Mouse (Mus musculus) splenic B cell, adult 2 months (primary cell): ENCODE results near the gene Bahcc1.

Experiments
- DNase-seq: peaks from one replicate; pipeline ENCODE4 v3.0.0-alpha.2; 2011; ENCODE audit warnings: low read depth, low spot score
- H3K27me3 ChIP-seq: 2 replicates; pipeline ENCODE4 v1.6.1; 2012; ENCODE audit warnings: mild to moderate bottlenecking, low read length, moderate library complexity, mixed read lengths; ENCODE audit not compliant: control insufficient read depth, poor library complexity, insufficient read depth, severe bottlenecking
- H3K36me3 ChIP-seq: 2 replicates; pipeline ENCODE4 v1.6.1; 2012; ENCODE audit warnings: mild to moderate bottlenecking, low read length, moderate library complexity, mixed read lengths; ENCODE audit not compliant: control insufficient read depth, poor library complexity, insufficient read depth, severe bottlenecking

The Bahcc1 gene

DNA sequence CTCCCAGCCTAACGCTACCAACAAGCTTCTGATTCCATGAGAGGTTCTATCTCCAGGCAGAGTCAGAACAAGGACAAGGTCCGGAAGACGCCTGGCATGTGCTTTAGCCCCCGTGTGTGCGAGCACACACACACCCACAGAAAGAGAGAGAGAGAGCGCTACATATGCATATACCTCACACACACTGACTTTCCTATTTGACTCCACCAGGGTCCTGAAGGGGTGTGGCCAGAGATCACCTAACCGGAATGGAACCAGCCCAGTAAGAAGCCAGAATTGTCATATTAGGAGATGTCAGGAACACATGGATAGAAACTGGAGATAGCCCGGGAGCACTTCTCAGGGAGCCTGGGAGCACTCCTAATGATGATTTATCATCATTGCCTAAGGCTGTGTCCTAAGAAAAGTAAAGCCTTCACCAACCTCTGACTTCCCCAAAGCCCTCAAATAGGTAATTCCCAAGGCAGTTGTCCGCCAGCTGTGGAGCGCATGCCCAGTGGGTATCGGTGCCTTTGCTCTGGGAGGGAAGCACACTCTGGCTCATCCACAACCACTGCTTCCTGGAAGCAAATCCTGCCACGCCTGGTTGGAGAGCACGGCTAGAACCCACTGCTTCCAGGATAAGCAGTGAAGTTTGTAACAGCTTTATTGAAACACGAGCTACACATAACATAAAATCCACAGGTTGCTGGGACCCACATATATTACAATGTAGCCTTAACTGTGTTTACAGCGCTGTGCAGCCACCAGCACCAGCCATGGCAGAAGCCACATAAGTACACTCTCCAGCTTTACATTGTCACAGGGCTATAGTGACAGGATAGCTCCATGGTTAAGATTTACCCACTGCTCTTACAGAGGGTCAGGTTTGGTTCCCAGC lies 75.9 kb downstream of the Bahcc1 start:
- DNase-seq, result no peak
- Histone ChIP-seq H3K36me3 (no peaks in the 10 kb centered on the region), H3K27me3 (no peaks in the 10 kb centered on the region; the same call in 1 of the 2 replicates)

DNA sequence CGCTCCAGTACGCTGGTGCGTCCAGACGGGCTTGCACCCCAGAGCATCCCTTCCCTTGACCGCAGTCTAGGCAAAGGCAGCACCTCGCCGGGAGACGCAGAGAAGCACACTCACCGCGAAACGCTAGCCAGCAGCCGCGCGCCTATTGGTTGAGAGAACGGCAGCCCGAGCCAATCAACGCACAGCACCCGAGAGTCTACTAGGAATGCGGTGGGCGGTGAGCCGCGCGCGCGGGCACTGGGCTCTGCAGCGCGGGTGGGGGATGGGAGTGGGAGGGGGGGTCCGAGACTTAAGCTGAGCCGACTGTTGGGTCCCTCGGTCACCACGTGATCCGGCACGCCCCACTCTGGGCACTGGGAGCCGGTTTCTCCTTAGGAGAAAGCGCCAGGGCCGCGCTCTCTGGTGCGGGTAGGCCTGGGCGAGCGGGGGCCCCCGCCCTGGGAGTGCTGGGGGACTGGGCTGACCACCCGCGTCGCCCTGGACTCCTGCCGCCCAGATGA lies 78.1 kb downstream of the Bahcc1 start:
- H3K27me3 ChIP-seq, result no peaks in the 10 kb centered on the region; the same call in 1 of the 2 replicates
- DNase-seq, result peak; percentile 45
- H3K36me3 ChIP-seq, result no peaks in the 10 kb centered on the region

DNA sequence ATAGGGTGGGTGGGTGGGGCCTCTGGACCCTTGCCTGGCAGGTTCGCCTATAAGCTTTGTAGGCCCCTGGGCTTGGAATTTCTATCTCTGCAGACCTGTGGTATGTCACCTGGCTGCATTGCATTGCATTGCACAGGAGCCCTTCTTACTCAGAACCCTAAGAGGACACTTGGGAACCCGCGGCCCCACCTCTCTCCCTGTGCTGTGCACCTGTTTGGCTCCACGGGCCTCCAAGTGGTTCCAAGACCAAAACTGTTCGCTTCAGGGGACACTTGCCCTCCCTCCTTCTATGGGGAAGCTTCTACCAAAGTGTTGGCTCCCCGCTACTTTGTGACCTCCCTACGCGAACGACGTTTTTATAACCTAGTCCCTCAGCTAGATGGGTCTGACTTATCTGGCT lies 78.8 kb downstream of the Bahcc1 start:
- Histone ChIP-seq H3K27me3 (no peaks in the 10 kb centered on the region; the same call in 1 of the 2 replicates), H3K36me3 (no peaks in the 10 kb centered on the region)
- DNase-seq, result no peak

DNA sequence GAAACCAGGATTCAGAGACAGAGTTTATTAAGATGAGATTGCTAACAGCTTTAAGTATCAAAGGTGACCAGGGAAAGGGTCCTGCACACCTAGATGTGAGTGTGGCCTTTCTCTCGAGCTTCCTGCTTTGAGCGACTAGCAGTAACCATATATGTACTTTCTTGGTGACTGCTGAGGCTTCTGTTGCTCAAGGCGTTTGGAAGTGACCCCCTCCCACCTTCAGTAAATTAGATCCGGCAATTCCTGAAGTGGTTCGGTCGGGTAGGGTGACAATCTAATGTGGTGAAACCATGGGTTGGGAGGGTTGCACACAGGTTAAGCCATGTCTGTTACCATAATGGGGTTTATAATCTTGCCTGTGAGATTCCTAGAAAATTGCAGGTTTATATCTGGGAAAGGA lies 79.3 kb downstream of the Bahcc1 start:
- H3K36me3 ChIP-seq, result no peaks in the 10 kb centered on the region
- H3K27me3 ChIP-seq, result no peaks in the 10 kb centered on the region; the same call in 1 of the 2 replicates
- DNase-seq, result no peak

DNA sequence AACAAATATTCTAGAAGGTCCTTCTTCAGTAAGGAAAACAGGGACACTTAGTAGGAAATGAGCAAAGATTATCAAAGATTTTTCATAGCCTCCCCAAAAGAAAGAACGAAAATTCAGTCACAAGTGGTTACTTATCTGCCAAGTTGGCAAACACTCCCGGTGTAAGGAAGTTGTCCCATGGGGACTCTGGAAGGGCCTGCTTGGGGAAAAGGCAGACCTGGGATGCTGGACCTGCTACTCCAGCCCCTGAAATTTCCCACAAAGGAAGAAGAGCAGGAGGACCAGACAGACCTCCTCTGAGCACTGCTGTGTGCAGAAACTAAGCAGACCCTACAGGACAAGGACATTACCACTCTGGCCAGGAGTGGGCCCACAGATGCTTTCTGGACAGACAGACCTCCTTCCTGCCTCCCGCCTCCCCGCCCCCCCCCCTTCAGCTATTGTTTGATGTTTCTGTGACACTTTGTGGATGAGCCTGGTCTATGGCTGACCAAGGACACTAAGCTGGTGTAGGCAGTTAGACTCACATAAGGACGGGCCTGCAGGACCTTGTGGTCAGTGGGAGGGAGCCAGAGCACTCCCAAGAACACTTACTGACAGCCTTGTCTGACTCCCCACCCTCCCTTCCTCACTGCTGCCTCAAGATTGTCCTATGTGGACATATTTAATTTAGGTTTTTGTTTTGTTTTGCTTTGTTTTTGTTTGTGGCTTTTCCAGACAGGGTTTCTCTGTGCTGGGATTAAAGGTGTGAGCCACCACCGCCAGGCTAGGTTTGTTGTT lies 81.3 kb downstream of the Bahcc1 start:
- no peaks in the 10 kb centered on the region; the same call in 1 of the 2 replicates for H3K27me3 ChIP-seq
- DNase-seq, result no peak
- no peaks in the 10 kb centered on the region for H3K36me3 ChIP-seq

DNA sequence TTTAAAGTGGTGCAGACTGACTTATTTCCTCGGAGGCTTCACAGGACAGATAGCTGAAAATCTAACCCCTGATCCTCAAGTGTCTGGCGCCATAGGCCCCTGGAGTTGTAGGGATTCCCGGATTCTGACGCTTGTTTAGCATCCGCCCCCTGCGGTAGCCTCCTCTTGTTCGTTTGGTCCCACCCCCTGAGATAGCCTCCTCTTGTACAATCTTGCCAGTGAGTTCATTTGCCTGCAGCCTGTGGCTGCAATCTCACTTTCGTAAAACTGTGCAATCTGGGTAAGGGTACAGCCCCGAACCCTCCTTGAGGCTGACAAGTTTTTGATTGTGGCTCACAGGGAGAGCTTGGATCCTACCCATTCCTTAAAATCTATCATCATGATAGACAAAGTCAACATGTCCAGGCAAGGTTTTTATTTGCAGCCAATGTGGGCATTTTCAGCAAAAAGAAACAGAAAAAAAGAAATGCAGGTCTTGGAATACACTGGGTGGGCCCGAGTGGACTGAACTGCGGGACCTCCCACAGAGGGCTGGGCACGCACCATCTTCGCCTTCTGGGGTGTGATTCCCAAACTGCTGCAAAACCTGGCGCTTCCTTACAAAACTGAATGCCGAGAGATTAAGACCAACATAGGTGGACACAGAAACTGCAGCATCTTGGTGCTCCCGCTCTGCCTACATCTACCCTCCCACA lies 82.1 kb downstream of the Bahcc1 start:
- no peak for DNase-seq

DNA sequence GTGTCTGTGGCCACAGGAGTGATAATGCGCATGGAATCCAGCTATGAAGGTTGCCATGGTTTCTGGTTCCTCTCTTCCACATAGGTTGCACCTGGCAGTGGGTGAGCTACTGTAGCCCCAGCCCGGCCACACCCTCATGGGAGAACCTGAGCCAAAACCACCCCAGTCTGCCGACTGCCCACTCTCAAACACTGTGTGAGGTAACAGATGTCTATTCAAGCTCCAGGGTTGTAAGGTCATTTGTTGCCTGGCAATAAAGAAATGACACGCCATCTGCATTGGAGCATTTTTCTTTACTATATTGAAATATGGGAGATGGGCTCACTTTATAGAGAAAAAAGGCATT lies 82.6 kb downstream of the Bahcc1 start:
- Histone ChIP-seq H3K27me3 (no peaks in the 10 kb centered on the region; the same call in 1 of the 2 replicates), H3K36me3 (no peaks in the 10 kb centered on the region)
- DNase-seq, result no peak

More for the DNA sequence above, 82.1 kb downstream of the Bahcc1 start:
- Histone ChIP-seq H3K36me3 (no peaks in the 10 kb centered on the region), H3K27me3 (no peaks in the 10 kb centered on the region; the same call in 1 of the 2 replicates)

DNA sequence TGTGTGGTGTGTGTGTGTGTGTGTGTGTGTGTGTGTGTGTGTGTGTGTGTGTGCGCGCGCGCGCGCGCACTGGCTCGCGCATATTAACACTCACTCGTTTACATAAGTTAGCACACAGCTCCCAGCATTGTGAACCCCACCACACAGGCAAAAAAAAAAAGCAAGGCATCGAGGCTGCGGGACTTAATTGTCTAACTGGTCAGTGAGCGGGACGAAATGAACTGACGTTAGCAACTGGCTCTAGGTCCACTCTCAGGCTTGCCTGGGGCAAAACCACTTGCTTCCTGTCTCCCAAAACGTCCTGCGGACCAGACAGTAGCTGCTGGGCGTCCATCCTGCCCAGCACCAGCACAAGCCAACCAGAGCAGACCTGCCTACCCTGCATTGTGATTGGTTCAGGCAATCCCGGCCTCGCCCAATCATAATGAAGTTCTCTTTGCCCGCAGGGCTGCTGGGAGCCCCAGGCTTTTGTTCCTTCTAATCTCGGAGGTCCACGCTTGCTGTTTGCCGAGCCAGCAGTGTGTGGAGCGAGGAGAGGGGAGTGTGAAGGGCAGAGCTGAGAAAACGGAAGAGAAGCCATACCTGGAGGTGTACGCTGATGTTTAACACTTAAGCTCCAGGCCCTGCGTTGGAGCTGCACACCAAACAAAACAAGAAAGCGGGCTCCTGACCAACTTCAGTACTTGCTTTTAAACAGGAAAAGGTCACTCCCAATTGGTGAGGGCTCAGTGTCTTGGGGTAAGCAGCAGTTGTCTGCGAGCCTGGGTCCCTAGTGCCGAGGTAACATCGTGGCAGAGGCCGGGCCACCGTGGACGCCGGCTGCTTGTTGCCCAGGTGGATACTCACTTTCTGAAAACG lies 83.3 kb downstream of the Bahcc1 start:
- Histone ChIP-seq H3K27me3 (no peaks in the 10 kb centered on the region; the same call in 1 of the 2 replicates), H3K36me3 (no peaks in the 10 kb centered on the region)
- DNase-seq, result peak; percentile 86

DNA sequence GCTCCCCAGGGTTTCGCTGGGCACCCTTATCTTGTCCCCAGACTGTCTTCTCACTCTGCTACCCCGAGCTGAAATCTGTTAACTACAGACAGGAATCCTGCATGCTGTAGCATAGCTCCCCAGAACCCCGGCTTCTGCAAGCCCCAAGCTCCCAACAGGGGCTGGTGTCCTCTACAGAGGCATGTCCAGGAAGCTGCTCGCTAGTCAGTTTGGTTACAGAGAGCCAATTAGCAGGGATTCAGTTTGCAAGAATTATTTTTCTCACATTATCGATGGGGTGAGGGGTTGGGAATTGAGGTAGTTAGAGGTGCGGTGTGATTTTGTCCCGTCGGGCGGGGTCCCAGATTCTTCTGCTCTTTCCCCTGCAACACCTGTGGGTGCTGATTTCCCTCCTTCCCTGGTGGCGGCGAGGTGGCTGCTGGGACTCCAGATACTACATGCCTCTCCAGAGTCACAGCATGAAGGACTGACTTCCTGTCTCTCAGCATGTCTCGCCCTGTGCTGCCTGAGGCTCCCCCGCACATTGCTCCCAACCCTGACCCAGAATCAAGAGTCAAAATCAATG lies 84.0 kb downstream of the Bahcc1 start:
- H3K36me3 ChIP-seq, result no peaks in the 10 kb centered on the region
- no peaks in the 10 kb centered on the region; the same call in 1 of the 2 replicates for H3K27me3 ChIP-seq
- no peak for DNase-seq

DNA sequence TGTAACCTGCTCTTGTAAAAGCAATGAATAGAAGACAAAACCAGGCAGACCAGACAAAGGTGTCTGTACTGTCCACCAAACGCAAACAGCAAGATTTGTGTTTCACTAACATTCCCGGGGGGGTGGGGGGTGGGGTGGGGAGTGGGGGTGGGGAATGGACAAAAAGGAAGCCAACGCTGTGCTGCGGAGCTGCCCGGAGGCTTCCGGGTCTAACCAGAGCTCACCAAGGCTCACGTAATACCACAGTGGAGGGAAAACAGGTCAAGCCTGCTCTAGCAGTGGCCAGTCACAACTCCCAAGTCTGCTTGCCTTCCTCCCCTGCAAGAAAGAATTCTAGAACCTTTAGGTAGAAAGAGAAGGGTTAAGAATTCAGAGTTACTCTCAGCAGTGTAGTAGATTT lies 84.7 kb downstream of the Bahcc1 start:
- H3K36me3 ChIP-seq, result no peaks in the 10 kb centered on the region
- no peaks in the 10 kb centered on the region; the same call in 1 of the 2 replicates for H3K27me3 ChIP-seq
- no peak for DNase-seq

DNA sequence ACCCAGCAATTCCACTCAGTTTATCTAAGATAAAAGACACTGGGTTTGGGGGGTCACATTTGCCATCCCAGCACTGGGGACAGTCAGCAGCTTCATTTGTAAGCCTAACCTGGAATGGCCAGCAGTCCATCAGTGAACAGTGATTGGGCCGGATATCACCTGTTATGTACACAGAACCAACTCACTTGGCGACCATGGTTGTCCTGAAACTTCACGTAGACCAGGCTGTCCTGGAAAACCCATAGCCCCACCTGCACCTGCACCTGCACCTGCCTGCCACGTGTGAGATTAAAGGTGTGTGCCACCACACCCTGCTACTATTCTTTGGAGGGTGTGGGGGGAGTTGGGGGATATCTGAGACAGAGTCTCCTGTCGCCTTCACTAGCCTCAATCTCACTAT lies 86.6 kb downstream of the Bahcc1 start:
- no peak for DNase-seq
- no peaks in the 10 kb centered on the region for H3K27me3 ChIP-seq
- no peaks in the 10 kb centered on the region for H3K36me3 ChIP-seq

DNA sequence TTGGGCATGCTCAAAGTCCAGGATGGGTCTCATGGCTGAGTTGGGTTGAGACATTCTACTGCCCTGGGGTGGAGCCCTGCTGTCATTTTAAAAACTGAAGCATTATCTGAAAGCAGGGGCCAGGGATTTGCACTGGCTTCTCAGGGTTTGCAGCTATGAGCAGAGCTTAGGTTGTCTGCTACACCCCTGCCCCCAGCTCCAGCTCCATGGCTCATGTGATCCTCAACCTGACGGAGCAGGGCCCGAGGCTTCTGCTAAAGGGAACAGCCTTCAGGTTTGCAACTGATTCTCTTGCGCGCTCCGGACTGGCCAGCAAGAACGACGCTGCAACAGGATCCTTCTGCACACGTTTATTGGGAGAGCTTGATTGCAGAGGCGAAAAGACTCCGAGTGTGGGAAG lies 87.4 kb downstream of the Bahcc1 start:
- H3K36me3 ChIP-seq, result no peaks in the 10 kb centered on the region
- no peak for DNase-seq
- H3K27me3 ChIP-seq, result no peaks in the 10 kb centered on the region

DNA sequence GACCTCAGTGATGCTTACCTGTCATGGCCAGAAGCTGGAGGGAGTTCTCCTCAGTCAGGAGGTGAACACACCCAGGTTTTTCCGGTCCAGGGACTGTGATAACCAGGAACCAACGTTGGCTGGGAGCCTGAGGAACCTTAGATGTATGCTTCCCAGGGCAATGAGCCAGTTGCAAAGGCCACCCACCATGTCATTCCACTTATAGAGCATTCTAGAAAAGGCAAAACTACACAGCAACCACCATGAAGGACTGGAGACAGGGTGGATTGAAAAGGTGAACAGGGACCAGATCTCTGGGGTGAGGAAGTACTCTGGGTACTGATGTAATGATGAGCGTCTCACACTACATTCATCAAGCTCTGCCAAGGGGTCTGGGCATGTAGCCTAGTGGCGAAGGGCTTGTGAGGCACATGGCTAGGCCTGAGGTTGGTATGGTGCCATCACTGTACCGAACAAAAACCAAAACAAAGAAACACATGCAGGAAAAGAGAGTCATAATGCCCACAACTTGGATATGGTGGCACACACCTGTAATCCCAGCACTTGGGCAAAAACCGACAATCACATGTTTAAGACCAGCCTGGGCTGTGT lies 102.8 kb downstream of the Bahcc1 start:
- Histone ChIP-seq H3K27me3 (no peaks in the 10 kb centered on the region), H3K36me3 (no peaks in the 10 kb centered on the region)
- no peak for DNase-seq
